Mouse (Mus musculus) G1E (cell line): ENCODE measurements around the gene Fam90a1a. TPM values are rescaled to one million over a fixed set of nuclear protein-coding genes. Genes with fewer than 3 reads are reported as not detected.

Source experiments
- ATAC-seq: 2 replicates; pipeline ENCODE4 v1.8.0; 2016; ENCODE audit warnings: mild to moderate bottlenecking; ENCODE audit not compliant: insufficient number of reproducible peaks, poor library complexity, low FRiP score, severe bottlenecking; ENCODE audit errors: extremely low read depth
- DNase-seq: peaks from one replicate; pipeline ENCODE4 v3.0.0; 2012; ENCODE audit warnings: low spot score
- H3K27me3 ChIP-seq: 2 replicates; pipeline ENCODE4 v1.6.1; 2012; ENCODE audit warnings: mild to moderate bottlenecking, low read length, inconsistent platforms; ENCODE audit not compliant: insufficient read depth
- H3K36me3 ChIP-seq: replicated peaks from 2 replicates; pipeline ENCODE3; 2012; ENCODE audit warnings: mild to moderate bottlenecking, inconsistent platforms
- H3K4me1 ChIP-seq: 2 replicates; pipeline ENCODE4 v1.6.1; 2012; ENCODE audit warnings: low read depth, low read length, inconsistent platforms, mixed read lengths; ENCODE audit not compliant: insufficient read depth
- H3K4me3 ChIP-seq: 2 replicates; pipeline ENCODE4 v1.5.1; 2012; ENCODE audit warnings: low read depth, mild to moderate bottlenecking, inconsistent platforms, low read length, moderate library complexity, mixed read lengths
- H3K9me3 ChIP-seq: replicated peaks from 2 replicates; pipeline ENCODE4 v1.6.1; 2012; ENCODE audit warnings: inconsistent platforms
- CTCF ChIP-seq: IDR thresholded peaks from 2 replicates; pipeline ENCODE4 v1.5.1; 2012; ENCODE audit warnings: low read depth, low read length, inconsistent platforms, mixed read lengths
- GATA1 ChIP-seq: IDR thresholded peaks from 2 replicates; pipeline ENCODE4 v1.6.1; 2012; ENCODE audit warnings: borderline replicate concordance, low read length, inconsistent platforms, mixed read lengths
- GATA2 ChIP-seq: IDR thresholded peaks from 2 replicates; pipeline ENCODE4 v1.6.1; 2012; ENCODE audit warnings: low read depth, low read length, inconsistent platforms, borderline replicate concordance
- POLR2AphosphoS5 ChIP-seq: IDR thresholded peaks from 2 replicates; pipeline ENCODE4 v1.6.1; 2012; ENCODE audit warnings: low read depth, low read length, inconsistent platforms; ENCODE audit not compliant: insufficient replicate concordance
- TAL1 ChIP-seq: conservative IDR thresholded peaks from 2 replicates; pipeline ENCODE4 v1.6.1; 2012; ENCODE audit warnings: low read depth, low read length, inconsistent platforms, mixed read lengths
- polyA plus RNA-seq: library from polyadenylated mRNA; stranded (reverse); fragments of >175 nt; gene quantifications from 2 replicates; pipeline ENCODE4 v1.2.3, GENCODE M21; 2012
- total RNA-seq, 2 experiments: library from RNA; stranded (forward) in 1 of 2; stranded (reverse) in 1 of 2; fragments of 200-1000 nt in 1 of 2; fragments of >200 nt in 1 of 2; fragmentation: Nextera tagmentation in 1 of 2; gene quantifications; 2 replicates each; pipeline ENCODE4 v1.2.3; 2014 to 2017

Fam90a1a gene
- total and polyA plus RNA-seq, 3 experiments, result not detected

- DNase-seq (no peak), ATAC-seq (no peak)
- Histone ChIP-seq H3K9me3 (no peaks in the 10 kb centered on the region), H3K36me3 (no peaks in the 10 kb centered on the region), H3K27me3 (peaks cover 4% of the 10 kb centered on the region), H3K4me1 (no peaks in the 10 kb centered on the region), H3K4me3 (no peak overlapping the region)
- no peak for TF ChIP-seq GATA1
- TF ChIP-seq POLR2AphosphoS5, result no peak
- TF ChIP-seq TAL1, result no peak
- TF ChIP-seq CTCF, result no peak
- no peak for TF ChIP-seq GATA2
These were observed 19.7 kb downstream of the Fam90a1a start for GRCm38 (mm10) chr8:21978193-21978592.

GRCm38 (mm10) chr8:21981664-21982337 is 23.3 kb downstream of the Fam90a1a start:
- H3K36me3 ChIP-seq, result no peaks in the 10 kb centered on the region
- no peak for TF ChIP-seq GATA1
- no peaks in the 10 kb centered on the region for H3K9me3 ChIP-seq
- DNase-seq, result peak; percentile 16
- no peaks in the 10 kb centered on the region for H3K4me1 ChIP-seq
- no peak overlapping the region for H3K4me3 ChIP-seq
- H3K27me3 ChIP-seq, result peaks cover 4% of the 10 kb centered on the region
- ATAC-seq, result no peak

GRCm38 (mm10) chr8:21992184-21992583 is 33.7 kb downstream of the Fam90a1a start:
- TF ChIP-seq CTCF, result no peak
- no peak for TF ChIP-seq GATA2
- TF ChIP-seq TAL1, result no peak
- no peak for TF ChIP-seq POLR2AphosphoS5
- TF ChIP-seq GATA1, result no peak
- Histone ChIP-seq H3K27me3 (no peaks in the 10 kb centered on the region), H3K36me3 (peaks cover 56% of the 10 kb centered on the region), H3K4me3 (no peak overlapping the region), H3K4me1 (no peaks in the 10 kb centered on the region), H3K9me3 (no peaks in the 10 kb centered on the region)
- no peak for ATAC-seq
- DNase-seq, result no peak

- H3K4me1 ChIP-seq, result no peaks in the 10 kb centered on the region
- TF ChIP-seq GATA1 (no peak), CTCF (no peak), GATA2 (no peak), TAL1 (no peak), POLR2AphosphoS5 (no peak)
- DNase-seq (no peak), ATAC-seq (no peak)
- H3K4me3 ChIP-seq, result no peak overlapping the region
- H3K36me3 ChIP-seq, result peaks cover 78% of the 10 kb centered on the region
- H3K27me3 ChIP-seq, result no peaks in the 10 kb centered on the region
- H3K9me3 ChIP-seq, result no peaks in the 10 kb centered on the region
These were observed 36.7 kb downstream of the Fam90a1a start for GRCm38 (mm10) chr8:21995181-21995580.

GRCm38 (mm10) chr8:22004750-22005522 is 46.4 kb downstream of the Fam90a1a start:
- DNase-seq, result no peak
- H3K9me3 ChIP-seq, result no peaks in the 10 kb centered on the region
- no peak overlapping the region for H3K4me3 ChIP-seq
- H3K4me1 ChIP-seq, result no peaks in the 10 kb centered on the region
- no peak for ATAC-seq
- H3K36me3 ChIP-seq, result peaks cover 94% of the 10 kb centered on the region
- no peak for TF ChIP-seq GATA2
- no peaks in the 10 kb centered on the region for H3K27me3 ChIP-seq

- no peak for ATAC-seq
- no peak for DNase-seq
- H3K4me3 ChIP-seq, result no peak overlapping the region
These were observed 47.9 kb downstream of the Fam90a1a start for GRCm38 (mm10) chr8:22006423-22006822.

GRCm38 (mm10) chr8:22009403-22009802 is 50.9 kb downstream of the Fam90a1a start:
- no peak for DNase-seq
- TF ChIP-seq TAL1 (no peak), GATA1 (no peak), POLR2AphosphoS5 (no peak), GATA2 (no peak), CTCF (no peak)
- Histone ChIP-seq H3K36me3 (peaks cover 96% of the 10 kb centered on the region), H3K27me3 (no peaks in the 10 kb centered on the region), H3K9me3 (no peaks in the 10 kb centered on the region), H3K4me3 (no peak overlapping the region), H3K4me1 (no peaks in the 10 kb centered on the region)
- no peak for ATAC-seq

More at GRCm38 (mm10) chr8:22006423-22006822, 47.9 kb downstream of the Fam90a1a start:
- H3K27me3 ChIP-seq, result no peaks in the 10 kb centered on the region
- H3K9me3 ChIP-seq, result no peaks in the 10 kb centered on the region
- TF ChIP-seq POLR2AphosphoS5 (no peak), GATA1 (no peak)
- no peaks in the 10 kb centered on the region for H3K4me1 ChIP-seq
- peaks cover 96% of the 10 kb centered on the region for H3K36me3 ChIP-seq
